ENCODE assay signal across 18 mouse cellular contexts in genomic region chrX:143202698-143203097, GRCm38 (mm10).
"Had no signal": no experiment of that assay in that cellular context is flagged by ENCODE, and none has a peak within 500 bp of the region (broad histone marks: within the 10 kb centered on the region; RNA-seq: fewer than 3 reads in every experiment).

No protein-coding gene starts in this region.

- H3K9ac ChIP-seq: lung, embryonic 14.5 days; midbrain, embryonic 12.5 days; midbrain, embryonic 15.5 days; neural tube, embryonic 13.5 days; neural tube, embryonic 15.5 days had no signal

- ATAC-seq: midbrain, embryonic 15.5 days had no signal

- H3K4me2 ChIP-seq: lung, embryonic 14.5 days; midbrain, embryonic 12.5 days; midbrain, embryonic 15.5 days; neural tube, embryonic 13.5 days; neural tube, embryonic 15.5 days had no signal

- H3K9me3 ChIP-seq: midbrain, embryonic 10.5 days; midbrain, embryonic 12.5 days; midbrain, embryonic 15.5 days; neural tube, embryonic 13.5 days; neural tube, embryonic 15.5 days had no signal

- H3K27me3 ChIP-seq: midbrain, embryonic 12.5 days; midbrain, embryonic 15.5 days; neural tube, embryonic 15.5 days had no signal

- H3K27ac ChIP-seq: midbrain, embryonic 10.5 days; midbrain, embryonic 12.5 days; midbrain, embryonic 15.5 days; neural tube, embryonic 13.5 days; neural tube, embryonic 15.5 days had no signal

- H3K4me1 ChIP-seq: midbrain, embryonic 10.5 days; midbrain, embryonic 12.5 days; midbrain, embryonic 15.5 days; neural tube, embryonic 13.5 days; neural tube, embryonic 15.5 days had no signal

- DNase-seq: lung, adult 18-20 months; lung, embryonic 14.5 days; lung, postnatal 10 days; lung, postnatal 4 days; retina, postnatal 1 day; right cerebral cortex, adult 18-20 months; right cerebral cortex, postnatal 25 days; right cerebral cortex, postnatal 4 days; spleen, adult 18-20 months; thymus, adult 18-20 months; thymus, postnatal 14 days; thymus, postnatal 36 days had no signal

- H3K4me3 ChIP-seq: midbrain, embryonic 10.5 days; midbrain, embryonic 12.5 days; midbrain, embryonic 15.5 days; myocyte; neural tube, embryonic 13.5 days; neural tube, embryonic 15.5 days had no signal

- H3K36me3 ChIP-seq: midbrain, embryonic 10.5 days; midbrain, embryonic 12.5 days; midbrain, embryonic 15.5 days; neural tube, embryonic 13.5 days; neural tube, embryonic 15.5 days had no signal
